Mouse (Mus musculus) frontal cortex, postnatal 14 days (tissue): ENCODE measurements around the gene Trim67.

Experiments used
- DNase-seq, 2 experiments: peaks; one replicate each; pipeline ENCODE4 v3.0.0; 2022; ENCODE audit warnings: low spot score in 2 of 2

Gene Trim67

GRCm38 (mm10) chr8:124872081-124872480, 79.2 kb downstream of the Trim67 start:
- no peak for DNase-seq

- DNase-seq, result no peak
Measured at GRCm38 (mm10) chr8:124872690-124873089, 79.8 kb downstream of the Trim67 start.

DNA sequence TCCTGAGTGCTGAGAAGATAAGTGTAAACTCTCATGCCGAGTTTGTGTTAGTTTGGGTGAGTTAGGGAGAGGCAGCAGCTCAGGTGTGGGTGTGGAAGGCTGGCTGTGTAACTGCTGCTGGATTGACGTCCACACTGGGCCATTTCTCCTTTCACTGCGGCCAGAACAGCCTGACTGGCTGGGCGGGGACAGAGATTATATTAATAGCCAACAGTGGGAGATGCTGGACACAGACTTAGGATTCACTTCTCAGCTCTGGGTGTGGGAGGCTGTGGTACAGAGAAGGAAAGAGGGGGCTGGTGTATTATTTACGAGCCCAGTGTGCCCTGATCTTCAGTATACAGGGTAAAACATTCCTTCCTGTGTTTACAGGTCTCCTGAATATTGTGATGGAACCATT, 85.2 kb downstream of the Trim67 start:
- DNase-seq, result no peak

DNA sequence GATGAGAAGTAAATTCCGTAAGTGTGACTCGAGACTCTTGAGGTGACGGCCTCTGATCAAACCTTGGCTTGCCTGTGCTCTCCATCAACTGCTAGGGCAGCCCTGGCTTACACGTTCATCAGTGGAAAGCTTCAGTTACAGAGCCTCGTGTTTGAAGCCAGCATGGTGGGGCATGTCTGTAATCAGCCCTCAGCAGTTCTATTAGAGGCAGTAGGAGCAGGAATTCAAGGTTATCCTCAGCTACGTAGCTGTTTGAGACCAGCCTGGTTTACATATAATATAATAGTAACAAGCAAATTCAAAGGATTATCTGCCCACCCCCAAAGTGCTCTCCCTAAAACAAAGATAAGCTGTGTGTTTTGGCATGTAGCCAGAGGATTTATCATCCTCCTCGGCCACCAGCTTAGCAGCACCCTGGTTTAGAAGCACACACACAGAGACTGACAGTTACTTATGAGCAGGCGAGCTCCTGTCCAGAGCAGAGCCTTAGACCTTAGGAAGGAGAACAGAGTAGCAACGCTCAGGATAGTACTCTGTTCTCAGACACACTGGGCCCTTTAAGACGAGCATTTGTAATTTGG, 86.1 kb downstream of the Trim67 start:
- no peak for DNase-seq
